Comparison of ENCODE assay signal across 9 mouse cellular contexts in the genomic region with DNA sequence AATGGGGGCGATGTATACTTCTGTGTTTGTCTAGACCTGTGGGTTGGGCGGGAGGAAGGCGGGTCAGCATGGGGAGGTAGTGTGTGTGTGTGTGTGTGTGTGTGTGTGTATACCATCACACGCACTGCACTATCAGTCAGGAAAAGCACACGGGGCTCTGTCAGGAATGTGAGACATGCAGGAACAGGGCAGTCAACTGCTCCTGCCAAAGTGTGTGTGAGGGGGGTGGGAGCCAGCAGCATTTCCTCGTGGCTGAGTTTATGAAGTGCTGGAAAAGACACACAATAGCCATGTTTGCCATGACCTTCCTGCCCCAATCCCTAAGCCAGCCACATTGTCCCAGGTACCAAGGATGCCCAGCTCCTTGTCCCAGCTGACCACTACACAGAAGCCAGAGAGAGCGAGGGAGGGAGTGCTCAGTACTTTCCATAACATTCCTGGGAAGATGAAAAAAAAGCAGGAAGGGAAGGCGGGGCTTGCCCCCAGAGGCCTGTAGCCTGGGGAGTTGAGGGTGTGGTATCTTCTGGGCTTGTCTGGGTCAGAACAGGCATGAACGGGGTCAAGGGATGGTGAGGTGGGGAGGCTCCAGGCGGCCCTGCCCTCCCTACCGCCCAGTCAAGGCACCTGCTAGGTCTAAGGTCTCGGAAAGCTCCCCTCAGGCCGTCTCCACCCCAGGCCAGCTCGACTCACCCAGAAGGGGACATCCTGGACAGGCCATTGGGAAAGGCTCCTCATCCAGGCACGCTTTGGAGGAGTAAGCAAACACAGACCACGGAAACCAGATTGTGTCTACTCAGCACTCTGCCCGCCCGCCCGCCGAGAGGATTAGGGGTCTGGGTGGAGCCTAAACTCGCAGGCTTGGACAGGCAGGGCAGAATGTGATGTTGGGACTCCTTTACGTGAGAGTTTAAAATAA. TPM values are rescaled to one million over a fixed set of nuclear protein-coding genes. Genes with fewer than 3 reads are reported as not detected.
A peak's percentile ranks its signal among the peaks of the same experiment; 100 is the strongest.
DNase-seq lines count a peak whose midpoint lies in the region; ATAC-seq and TF ChIP-seq lines count a peak whose summit lies in the region.
"Had no signal": no experiment of that assay in that cellular context is flagged by ENCODE, and none has a peak within 500 bp of the region (broad histone marks: within the 10 kb centered on the region; RNA-seq: fewer than 3 reads in every experiment).

No protein-coding gene starts in this region.

- 13% methylated on average over 22 of the region's 22 CpGs for WGBS in lung, embryonic 14.5 days
- 23% methylated on average over 22 of the region's 22 CpGs for WGBS in limb, embryonic 13.5 days

- peak overlapping the region; percentile 16; the same call in 1 of the 2 replicates for H3K9ac ChIP-seq in lung, embryonic 14.5 days
- H3K9ac ChIP-seq in limb, embryonic 13.5 days, result peak overlapping the region; percentile 13
- H3K9ac ChIP-seq: forebrain, postnatal 0 days; neural tube, embryonic 13.5 days had no signal

- H3K27me3 ChIP-seq in lung, embryonic 14.5 days (ENCODE audit: insufficient read depth, low read length), result peaks cover 13% of the 10 kb centered on the region
- H3K27me3 ChIP-seq in limb, embryonic 13.5 days, result peaks cover 37% of the 10 kb centered on the region

- peak; percentile 55 for ATAC-seq in lung, embryonic 14.5 days (ENCODE audit: insufficient read depth)
- 0 out of 2 replicates have a peak, but pooled peaks have one; percentile 9 for ATAC-seq in limb, embryonic 13.5 days (ENCODE audit: low FRiP score, low read depth)
- ATAC-seq: forebrain, postnatal 0 days had no signal

- H3K27ac ChIP-seq in lung, embryonic 14.5 days (ENCODE audit: low read depth), result peak overlapping the region; percentile 44; the same call in 1 of the 2 replicates
- peak overlapping the region; percentile 49 for H3K27ac ChIP-seq in embryonic fibroblast, embryonic 13.5 days (ENCODE audit: insufficient read depth, low read length)
- H3K27ac ChIP-seq in limb, embryonic 13.5 days, result peak overlapping the region; percentile 55; the same call in 1 of the 2 replicates
- H3K27ac ChIP-seq: neural tube, embryonic 13.5 days had no signal

- H3K4me3 ChIP-seq in lung, embryonic 14.5 days (ENCODE audit: low read depth, low read length), result 0 out of 2 replicates have a peak overlapping the region, but pooled peaks have one; percentile 3
- no peak overlapping the region for H3K4me3 ChIP-seq in embryonic fibroblast, embryonic 13.5 days (ENCODE audit: insufficient read depth, low read length)
- H3K4me3 ChIP-seq in limb, embryonic 13.5 days, result peak overlapping the region; percentile 20
- H3K4me3 ChIP-seq: neural tube, embryonic 13.5 days had no signal

- TF ChIP-seq CTCF in lung, embryonic 14.5 days (IDR thresholded peaks at IDR 0.05; ENCODE audit: low read depth), result no peak
- TF ChIP-seq CTCF in embryonic fibroblast, embryonic 13.5 days (IDR thresholded peaks at IDR 0.05; ENCODE audit: borderline replicate concordance, insufficient read depth, low read length), result no peak

- no peaks in the 10 kb centered on the region for H3K36me3 ChIP-seq in lung, embryonic 14.5 days (ENCODE audit: insufficient read depth)
- no peaks in the 10 kb centered on the region for H3K36me3 ChIP-seq in limb, embryonic 13.5 days
- H3K36me3 ChIP-seq: neural tube, embryonic 13.5 days had no signal

- no peaks in the 10 kb centered on the region for H3K9me3 ChIP-seq in lung, embryonic 14.5 days (ENCODE audit: low read depth, low read length)
- H3K9me3 ChIP-seq in limb, embryonic 13.5 days, result no peaks in the 10 kb centered on the region
- H3K9me3 ChIP-seq: neural tube, embryonic 13.5 days had no signal

- intact Hi-C loops in left cerebral cortex, postnatal 25 days (cut with DNase I), result no loop called here

- peak overlapping the region; percentile 48 for H3K4me2 ChIP-seq in lung, embryonic 14.5 days
- H3K4me2 ChIP-seq in limb, embryonic 13.5 days (replicated peaks), result peak overlapping the region; percentile 46
- H3K4me2 ChIP-seq: neural tube, embryonic 13.5 days had no signal

- peak; percentile 33 for DNase-seq in lung, embryonic 14.5 days
- no peak for DNase-seq in lung, adult 18-20 months
- DNase-seq in NIH3T3 (ENCODE audit: low read depth), result peak; percentile 43
- no peak for DNase-seq in spleen, postnatal 36 days (ENCODE audit: low spot score in 2 of 2)
- DNase-seq in left cerebral cortex, postnatal 25 days (ENCODE audit: low spot score in 2 of 2), result no peak
- DNase-seq: forebrain, postnatal 0 days had no signal

- no peak for TF ChIP-seq POLR2A in embryonic fibroblast, embryonic 13.5 days (IDR thresholded peaks at IDR 0.05; ENCODE audit: low read depth, low read length)

- H3K4me1 ChIP-seq in lung, embryonic 14.5 days (ENCODE audit: insufficient read depth), result peaks cover 14% of the 10 kb centered on the region
- peaks cover 23% of the 10 kb centered on the region for H3K4me1 ChIP-seq in embryonic fibroblast, embryonic 13.5 days (ENCODE audit: control insufficient read depth, insufficient read depth, low read length)
- H3K4me1 ChIP-seq in limb, embryonic 13.5 days, result peaks cover 46% of the 10 kb centered on the region

RNA-seq across cellular contexts. Expression of a gene that starts 4.2 kb away (rescaled TPM):
- 1.0 and 2.5 TPM in 2 replicates for polyA plus RNA-seq in lung, embryonic 14.5 days (2014; fragmentation: Nextera tagmentation; extraction: Ambion mirVana)
- polyA plus RNA-seq in embryonic fibroblast, embryonic 13.5 days (2011; ENCODE audit: insufficient read length, low read depth, missing spikeins), result 5.6 and 7.1 TPM in 2 replicates
- polyA plus RNA-seq in limb, embryonic 13.5 days (2015; fragmentation: Nextera tagmentation; extraction: Ambion mirVana), result 4.8 and 5.1 TPM in 2 replicates
- total RNA-seq in left cerebral cortex, postnatal 25 days (2021), result 10 to 100 TPM; 13.3 to 13.8 TPM

RNA-seq across cellular contexts. Expression of a gene that starts 4.2 kb away (rescaled TPM):
- polyA plus RNA-seq in lung, embryonic 14.5 days (2014; fragmentation: Nextera tagmentation; extraction: Ambion mirVana), result 11.0 and 14.4 TPM in 2 replicates
- polyA plus RNA-seq in embryonic fibroblast, embryonic 13.5 days (2011; ENCODE audit: insufficient read length, low read depth, missing spikeins), result 23.3 and 24.3 TPM in 2 replicates
- 14.4 and 17.2 TPM in 2 replicates for polyA plus RNA-seq in limb, embryonic 13.5 days (2015; fragmentation: Nextera tagmentation; extraction: Ambion mirVana)
- total RNA-seq in left cerebral cortex, postnatal 25 days (2021), result 10 to 100 TPM; 68.9 to 70.7 TPM

RNA-seq across cellular contexts. Expression of a gene that starts 18.8 kb away (rescaled TPM):
- 5.3 and 5.8 TPM in 2 replicates for polyA plus RNA-seq in lung, embryonic 14.5 days (2014; fragmentation: Nextera tagmentation; extraction: Ambion mirVana)
- 16.8 and 19.0 TPM in 2 replicates for polyA plus RNA-seq in embryonic fibroblast, embryonic 13.5 days (2011; ENCODE audit: insufficient read length, low read depth, missing spikeins)
- polyA plus RNA-seq in limb, embryonic 13.5 days (2015; fragmentation: Nextera tagmentation; extraction: Ambion mirVana), result 5.1 and 5.6 TPM in 2 replicates
- 10 to 100 TPM; 46.5 to 50.8 TPM for total RNA-seq in left cerebral cortex, postnatal 25 days (2021)

RNA-seq across cellular contexts. Expression of a gene that starts 35.0 kb away (rescaled TPM):
- 9.3 and 9.5 TPM in 2 replicates for polyA plus RNA-seq in lung, embryonic 14.5 days (2014; fragmentation: Nextera tagmentation; extraction: Ambion mirVana)
- polyA plus RNA-seq in embryonic fibroblast, embryonic 13.5 days (2011; ENCODE audit: insufficient read length, low read depth, missing spikeins), result 2.3 and 3.1 TPM in 2 replicates
- 12.8 and 13.8 TPM in 2 replicates for polyA plus RNA-seq in limb, embryonic 13.5 days (2015; fragmentation: Nextera tagmentation; extraction: Ambion mirVana)
- 10 to 100 TPM; 11.7 to 13.6 TPM for total RNA-seq in left cerebral cortex, postnatal 25 days (2021)

Comparison
In these comparisons a context has a peak if more than half of its experiments do, and no peak if none do; other contexts are left out.
1. DNase-seq: peak in lung, embryonic 14.5 days (single experiment) and NIH3T3 (single experiment); none in lung, adult 18-20 months (0 of 2), spleen, postnatal 36 days (0 of 2) and left cerebral cortex, postnatal 25 days (0 of 2).
2. Peak in every context shown above with its lines, with median percentiles within 50 percentile points of each other: H3K27ac ChIP-seq.